Mouse (Mus musculus) T-helper 17 cell (primary cell): ENCODE data around the gene Krtap13-1.
"Not testable (repeated sequence)": the region's sequence is repeated elsewhere in the genome, so short reads cannot be mapped to it uniquely, and the experiment has no call there.

Experiments
- in situ Hi-C, 2 experiments: fragments of 300-600 bp; cut with MboI, MseI; formaldehyde crosslinking; loops; 1 replicate in 1 of 2; 2 replicates in 1 of 2; pipeline ENCODE4 v1.15.1; 2025; ENCODE audit warnings: high pct_unique_total_duplicates in 2 of 2

The Krtap13-1 gene

GRCm38 (mm10) chr16:88728812-88729275, at the start of gene Krtap13-1:
TSS of gene Krtap13-1 (plus strand) at chr16:88728862.
- in situ Hi-C loops, result no loop called here

DNA sequence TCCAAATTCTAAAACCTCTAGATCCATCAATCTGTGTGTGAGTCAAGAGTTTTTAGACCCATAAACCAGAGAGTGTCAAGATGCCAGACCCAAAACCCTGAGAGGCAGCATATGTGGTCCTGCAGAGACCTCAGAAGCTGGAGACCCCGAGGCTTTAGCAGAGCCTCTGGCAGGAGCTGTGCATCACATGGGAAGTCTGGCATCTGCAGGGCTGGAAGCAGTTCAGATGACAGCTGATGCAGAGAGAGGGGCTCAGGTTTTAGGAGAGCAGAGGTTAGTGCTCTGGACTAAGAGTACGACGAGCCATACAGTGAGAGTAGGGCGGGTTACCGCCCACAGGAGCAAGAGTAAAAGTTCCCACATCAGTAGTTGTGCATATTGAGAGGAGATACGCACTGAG, 49.6 kb upstream of the Krtap13-1 start:
- in situ Hi-C loops, result no loop called here

- in situ Hi-C loops, result no loop called here
Observed at GRCm38 (mm10) chr16:88681282-88681681, 47.4 kb upstream of the Krtap13-1 start.

DNA sequence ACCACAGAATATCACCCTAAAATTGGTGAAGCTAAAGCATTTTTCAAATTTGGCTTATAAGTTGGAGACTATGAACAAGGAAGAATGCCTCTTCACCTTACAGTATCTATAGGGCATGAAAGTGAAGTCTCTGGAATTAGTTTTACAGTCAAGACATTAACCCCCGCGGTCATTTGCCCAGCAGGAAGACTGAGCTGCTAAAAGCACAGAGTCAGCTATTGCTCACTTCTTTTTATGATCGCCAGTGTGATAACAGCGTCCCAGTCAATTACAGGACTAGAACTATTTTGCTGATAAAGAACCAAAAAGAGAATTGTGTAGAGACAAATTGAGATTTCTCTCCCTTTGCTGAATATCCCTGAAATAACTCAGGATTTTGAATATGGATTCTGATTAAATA, 32.4 kb upstream of the Krtap13-1 start:
- in situ Hi-C loops, result no loop called here

DNA sequence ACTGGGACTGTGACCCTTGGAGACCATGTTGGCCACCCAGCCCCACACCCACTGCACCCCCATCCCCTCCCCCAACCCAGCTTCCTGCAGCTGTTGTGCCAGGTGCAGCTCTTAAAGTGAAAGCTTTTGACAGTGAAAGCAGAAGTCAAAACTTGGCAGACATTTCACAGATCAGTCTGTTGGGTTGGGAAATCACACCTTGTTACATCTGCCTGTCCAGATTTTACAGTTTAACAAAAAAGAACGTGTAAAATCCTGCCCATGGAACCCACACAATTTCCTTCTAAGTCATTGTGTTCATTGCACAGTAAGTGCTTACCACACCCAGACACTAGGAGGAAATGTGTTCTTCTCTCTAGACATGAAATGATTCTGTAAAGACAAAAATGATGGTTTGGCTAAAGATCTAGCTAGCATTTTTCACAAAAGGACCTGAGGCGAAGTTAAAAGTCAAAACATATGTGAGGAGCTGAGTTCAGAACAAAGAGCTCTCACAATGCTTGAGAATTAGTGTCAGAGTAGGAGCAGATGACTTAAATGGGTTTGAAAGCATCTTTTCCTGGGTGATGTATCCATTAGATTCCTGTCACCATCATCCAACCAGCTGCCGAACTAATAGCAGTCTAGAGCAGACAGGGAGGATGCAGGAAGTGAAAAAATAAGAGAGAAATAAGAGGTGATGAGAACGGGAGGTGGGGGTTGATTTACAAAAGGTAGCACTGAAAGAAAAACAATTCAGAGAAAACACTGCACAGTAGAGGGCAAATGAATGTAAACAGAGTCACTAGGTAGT, 27.4 kb upstream of the Krtap13-1 start:
- in situ Hi-C loops, result no loop called here

GRCm38 (mm10) chr16:88707496-88708012, 21.1 kb upstream of the Krtap13-1 start, which contains the start of gene 2310061N02Rik:
TSS of gene 2310061N02Rik (minus strand) at chr16:88707962.
- in situ Hi-C loops, result no loop called here

GRCm38 (mm10) chr16:88710757-88711156, 17.9 kb upstream of the Krtap13-1 start:
- in situ Hi-C loops, result no loop called here

GRCm38 (mm10) chr16:88711245-88711644, 17.4 kb upstream of the Krtap13-1 start:
- in situ Hi-C loops, result no loop called here

GRCm38 (mm10) chr16:88716549-88716948, 12.1 kb upstream of the Krtap13-1 start:
- in situ Hi-C loops, result no loop called here

GRCm38 (mm10) chr16:88720031-88720430, 8.6 kb upstream of the Krtap13-1 start:
- in situ Hi-C loops, result no loop called here

- in situ Hi-C loops, result no loop called here
Observed at GRCm38 (mm10) chr16:88735391-88735790, 6.7 kb downstream of the Krtap13-1 start.

- in situ Hi-C loops, result loop anchor here in 1 of 2 experiments (10.0 kb wide), 1 partner anchor 370 kb away; no protein-coding TSS in a partner anchor
Observed at GRCm38 (mm10) chr16:88744750-88745340, 16.2 kb downstream of the Krtap13-1 start.

DNA sequence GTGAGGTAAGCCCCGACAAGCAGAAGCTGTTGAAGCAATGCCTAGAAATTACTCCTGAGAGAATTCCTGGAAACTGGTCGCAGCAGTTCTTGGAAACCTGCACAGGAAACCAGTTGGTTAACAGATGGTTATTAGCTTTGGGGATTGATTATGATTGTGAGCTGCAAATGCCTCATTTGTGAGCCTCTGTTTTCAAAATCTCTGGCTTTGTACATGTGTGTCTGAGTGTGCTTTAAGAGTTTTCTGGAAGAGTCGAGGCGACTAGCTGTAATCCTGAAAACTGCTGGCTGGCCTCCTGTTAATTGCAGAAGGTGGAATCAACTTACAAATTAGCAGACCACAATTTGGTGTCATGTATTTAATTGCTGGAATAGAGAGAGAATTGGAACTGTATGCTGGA, 19.3 kb downstream of the Krtap13-1 start:
- in situ Hi-C loops, result loop anchor here in 1 of 2 experiments (10.0 kb wide), 1 partner anchor 367 kb away; no protein-coding TSS in a partner anchor

DNA sequence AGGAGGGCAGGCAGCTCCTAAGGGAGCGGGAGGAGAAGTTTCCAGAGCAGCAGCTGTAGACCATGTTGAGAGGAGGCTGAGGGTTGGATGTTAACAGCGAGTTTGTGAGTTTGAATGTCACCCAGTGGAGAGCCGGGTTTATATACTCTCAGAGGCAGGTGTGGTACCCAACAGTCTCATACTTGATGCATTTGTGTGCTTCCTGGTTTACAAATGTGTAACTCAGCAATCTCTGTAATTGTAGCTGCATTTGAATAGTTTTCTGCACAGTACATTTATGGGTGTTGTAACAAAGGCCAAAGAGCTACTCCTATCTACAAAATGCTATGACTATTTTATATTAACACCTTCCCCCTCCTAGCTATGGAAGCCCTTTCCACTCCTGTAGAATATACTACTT, 22.9 kb downstream of the Krtap13-1 start, which contains the start of gene Krtap13:
Gene Krtap13, minus strand, starts transcription at position 101 of the 400 bp plus-strand sequence.
- in situ Hi-C loops, result not testable (repeated sequence)

- in situ Hi-C loops, result not testable (repeated sequence)
Observed at GRCm38 (mm10) chr16:88758547-88758946, 29.9 kb downstream of the Krtap13-1 start, which contains the start of gene 2310034C09Rik. TSS of gene 2310034C09Rik (plus strand) at chr16:88758847.

GRCm38 (mm10) chr16:88774106-88774505, 45.4 kb downstream of the Krtap13-1 start, which contains the start of gene 2310057N15Rik:
TSS of gene 2310057N15Rik (minus strand) at chr16:88774206.
- in situ Hi-C loops, result no loop called here

GRCm38 (mm10) chr16:88777596-88777995, 48.9 kb downstream of the Krtap13-1 start, which contains the start of gene Gm5965:
TSS of gene Gm5965 (plus strand) at chr16:88777896.
- in situ Hi-C loops, result no loop called here
